Mouse (Mus musculus) cerebellum, adult 18-20 months (tissue): Measurements from ENCODE around the gene Zfr2.

ENCODE experiments used
- DNase-seq, 2 experiments: peaks; one replicate each; pipeline ENCODE4 v3.0.0; 2021

Gene Zfr2

DNA sequence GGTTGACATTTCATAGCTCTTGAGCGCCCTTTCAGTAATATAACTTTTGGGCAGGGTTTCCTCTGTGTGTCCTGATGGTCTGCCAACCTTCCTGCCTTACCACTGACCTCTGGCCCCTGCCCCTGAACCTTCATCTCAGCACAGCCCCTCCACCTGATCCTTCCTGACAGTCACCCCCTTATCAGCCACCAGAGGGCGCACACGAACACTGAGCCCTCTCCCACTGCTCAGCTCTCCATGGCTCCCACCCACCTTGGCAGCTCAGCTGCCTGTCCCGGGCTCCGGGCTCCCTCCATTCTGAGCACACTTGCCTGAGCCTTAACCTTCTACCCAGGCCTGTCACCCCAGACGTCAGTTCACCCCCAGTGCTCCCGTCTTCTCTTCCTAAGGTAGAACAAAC, 56.3 kb downstream of the Zfr2 start:
- peak; percentile 78 to 80 for DNase-seq

DNA sequence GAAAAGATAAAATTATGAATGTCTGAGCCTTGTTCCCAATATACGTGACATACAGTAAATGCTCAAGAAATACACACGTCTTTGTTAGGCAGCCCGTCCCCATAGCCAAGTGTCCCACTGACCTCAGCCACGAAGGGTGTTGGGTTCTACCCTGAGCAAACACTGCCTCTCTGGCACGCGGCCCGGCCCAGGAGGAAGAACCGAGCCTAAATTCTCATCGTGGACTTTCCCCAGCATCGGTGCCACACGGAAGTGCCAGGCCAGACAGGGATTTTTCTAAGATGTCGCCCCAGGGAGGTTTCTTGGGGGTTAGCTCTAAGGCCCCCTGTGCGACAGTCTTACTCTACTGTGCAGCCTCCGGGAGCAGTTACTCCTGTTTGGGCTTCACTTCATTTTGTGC, 56.9 kb downstream of the Zfr2 start:
- DNase-seq, result no peak

DNA sequence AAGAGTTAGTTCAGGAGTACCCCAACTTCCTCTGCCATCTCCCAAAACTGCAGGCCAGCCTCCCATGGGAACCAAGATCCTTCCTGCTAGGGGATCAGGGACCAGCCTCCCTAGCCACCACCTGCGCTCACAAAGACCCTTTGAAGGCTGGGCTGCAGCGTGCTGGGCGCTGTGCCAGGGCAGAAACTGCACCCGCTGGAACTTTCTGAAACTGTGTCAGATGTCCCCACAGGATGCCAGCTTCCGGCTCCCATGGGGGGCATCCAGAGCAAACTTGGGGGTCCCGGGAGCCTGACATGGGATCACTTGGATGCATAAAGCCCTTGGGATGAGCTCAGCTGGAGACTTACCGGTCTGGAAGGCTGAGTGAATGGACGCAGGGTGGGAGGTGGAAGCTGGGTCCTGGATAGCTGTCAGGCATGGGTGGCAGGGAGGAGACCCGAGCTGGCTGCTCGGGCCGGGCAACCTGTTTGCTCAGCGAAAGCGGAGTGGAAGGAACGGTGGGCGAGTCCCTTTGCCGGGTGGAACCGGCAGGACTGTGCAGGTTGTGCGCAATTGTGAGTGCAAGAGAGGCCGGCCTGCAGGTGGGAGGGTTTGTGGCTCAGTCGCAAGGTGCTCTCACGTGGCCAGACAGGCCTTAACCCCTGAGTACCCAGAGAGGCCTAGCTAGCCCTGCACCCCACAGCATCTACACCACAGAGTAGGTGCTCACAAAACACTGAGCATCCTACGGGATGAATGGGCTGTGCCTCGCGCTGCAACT, 57.9 kb downstream of the Zfr2 start:
- no peak for DNase-seq

DNA sequence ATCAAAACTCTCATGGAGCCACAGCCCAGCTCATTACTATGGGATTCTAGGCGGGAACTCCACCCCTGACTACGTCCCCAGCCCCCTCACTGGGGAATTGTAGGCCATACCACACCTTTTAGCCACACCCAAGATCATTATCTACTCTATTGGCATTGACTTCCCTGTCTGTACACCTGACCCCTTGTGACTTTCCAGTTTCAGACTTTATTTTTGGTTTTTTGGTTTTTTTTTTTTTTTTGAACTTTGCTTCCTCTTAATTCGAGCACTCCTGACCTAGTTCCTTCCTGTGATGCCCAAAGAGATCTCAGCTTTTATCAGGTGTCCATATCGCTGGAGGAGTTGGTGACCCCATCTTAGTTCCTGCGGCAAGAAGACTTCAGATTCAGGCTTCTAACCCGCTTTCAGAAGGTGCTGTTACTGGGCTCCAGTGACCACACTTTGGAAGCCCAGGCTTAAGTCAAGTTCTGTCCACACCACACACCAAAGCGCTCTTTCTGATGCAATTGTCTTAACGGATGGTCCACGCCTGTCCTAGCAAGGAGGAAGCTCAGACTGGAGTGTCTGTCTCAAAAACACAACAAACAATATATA, 58.7 kb downstream of the Zfr2 start, which contains the start of gene Tjp3:
Tjp3 (minus strand) TSS at position 71 of the 594 bp plus-strand sequence.
- DNase-seq, result no peak

DNA sequence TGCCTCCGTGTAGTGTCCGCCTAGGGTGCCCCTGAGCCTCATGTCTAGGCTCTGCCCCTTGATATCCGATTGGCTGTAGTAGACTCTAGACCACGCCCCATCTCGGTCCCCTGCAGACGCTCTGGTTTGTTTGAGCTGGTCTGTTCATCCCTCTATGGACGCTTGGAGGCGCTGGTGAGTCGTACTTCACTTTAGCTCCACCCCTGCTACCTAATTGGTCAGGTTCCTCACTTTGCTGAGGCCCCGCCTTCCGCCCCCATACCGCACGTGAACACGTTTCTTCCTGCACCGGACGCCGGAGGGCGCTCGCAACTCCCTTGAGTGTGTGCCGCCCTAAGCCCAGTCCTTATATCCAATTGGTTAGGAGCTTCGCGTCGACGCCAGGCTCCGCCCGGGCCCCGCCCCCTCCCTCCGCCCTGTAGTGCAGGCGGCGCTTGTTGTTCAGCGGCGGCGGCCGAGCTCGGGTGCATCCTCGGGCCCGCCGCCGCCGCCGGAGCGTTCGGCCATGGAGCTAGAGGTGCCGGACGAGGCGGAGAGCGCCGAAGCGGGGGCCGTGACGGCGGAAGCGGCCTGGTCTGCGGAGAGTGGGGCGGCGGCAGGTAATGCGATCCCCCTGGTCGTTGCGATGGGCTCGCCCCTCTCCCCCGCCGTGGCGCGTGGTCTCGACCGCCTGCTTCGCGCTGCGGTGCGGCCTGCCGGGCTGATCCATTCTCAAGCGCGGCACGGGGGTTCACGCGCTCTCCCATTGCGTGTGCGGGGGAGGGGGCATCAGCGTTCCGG, 59.8 kb downstream of the Zfr2 start, which contains the start of gene Pip5k1c:
Pip5k1c (plus strand) TSS at position 410 of the 780 bp plus-strand sequence.
- peak; percentile 99 to 100 for DNase-seq

DNA sequence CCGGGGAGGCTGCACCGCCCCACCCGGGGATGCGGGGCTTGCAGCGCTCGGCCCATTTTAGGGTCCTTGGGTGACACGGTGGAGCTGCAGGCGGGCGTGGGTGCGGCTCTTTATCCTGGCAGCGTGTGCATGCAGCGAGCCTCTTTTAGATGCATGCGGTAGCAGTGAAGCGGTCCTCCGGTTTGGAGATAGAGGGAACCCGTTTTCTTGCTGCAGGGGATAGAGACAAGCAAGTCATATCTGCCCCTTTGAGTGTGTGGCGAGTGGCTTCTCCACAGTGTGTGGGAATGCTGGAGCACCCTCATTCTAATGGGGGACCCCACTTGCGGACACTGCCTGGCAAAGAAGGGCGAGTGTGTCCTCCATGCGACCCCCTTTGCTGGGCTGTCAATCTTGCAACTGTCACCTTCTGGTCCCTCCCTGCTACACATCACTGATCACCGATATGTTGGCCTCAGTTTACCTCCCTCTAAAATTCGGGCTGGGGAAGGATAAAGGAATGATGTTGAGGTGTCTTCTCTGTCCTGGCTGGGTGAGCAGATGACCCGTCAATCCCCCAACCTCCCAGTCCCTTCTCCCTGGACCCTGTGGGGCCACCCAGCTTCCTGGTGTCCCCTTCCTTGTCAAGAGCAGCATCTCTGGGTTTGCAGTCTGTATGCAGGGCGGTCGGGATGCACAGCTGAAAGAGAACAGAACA, 60.5 kb downstream of the Zfr2 start:
- DNase-seq, result no peak

DNA sequence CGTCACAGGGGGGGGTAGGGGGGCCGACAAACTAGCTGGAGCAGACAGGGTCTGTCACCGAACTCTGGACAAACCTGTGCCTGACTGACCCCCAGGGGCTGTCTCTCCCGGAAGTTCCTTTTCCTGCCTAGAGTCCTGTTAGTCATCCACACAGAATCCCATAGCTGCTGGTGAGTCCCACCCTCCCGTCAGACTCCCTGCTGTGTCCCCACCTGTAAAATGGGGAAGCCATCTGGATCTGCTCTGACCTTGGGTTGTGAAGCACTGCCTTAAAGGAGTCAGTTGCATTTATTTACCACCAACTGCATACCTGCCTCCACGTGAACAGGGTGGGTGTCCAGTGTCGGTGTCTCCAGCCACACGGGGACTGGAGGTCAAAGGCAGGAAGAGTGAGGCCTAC, 61.5 kb downstream of the Zfr2 start:
- peak; percentile 86 to 88 for DNase-seq

DNA sequence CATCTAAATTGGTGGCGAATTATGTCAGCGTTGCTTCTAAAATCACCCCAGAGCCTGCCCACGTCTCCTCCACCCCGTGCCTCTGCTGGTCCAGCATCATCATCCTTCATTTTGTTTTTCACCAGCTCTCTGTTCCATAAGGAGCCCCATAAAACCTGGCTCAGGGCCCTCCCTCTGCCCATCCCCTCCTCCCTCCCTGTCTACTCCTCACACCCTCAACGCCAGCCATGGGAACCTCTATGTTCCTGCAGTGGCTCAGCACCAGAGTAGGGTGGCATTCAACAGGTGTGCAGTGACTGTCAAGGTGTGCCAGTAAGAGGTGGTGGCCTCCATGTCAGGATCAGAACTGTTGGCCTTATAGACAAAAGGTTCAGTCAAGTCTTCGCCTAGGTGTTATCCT, 62.2 kb downstream of the Zfr2 start:
- DNase-seq, result peak; percentile 52 to 54

DNA sequence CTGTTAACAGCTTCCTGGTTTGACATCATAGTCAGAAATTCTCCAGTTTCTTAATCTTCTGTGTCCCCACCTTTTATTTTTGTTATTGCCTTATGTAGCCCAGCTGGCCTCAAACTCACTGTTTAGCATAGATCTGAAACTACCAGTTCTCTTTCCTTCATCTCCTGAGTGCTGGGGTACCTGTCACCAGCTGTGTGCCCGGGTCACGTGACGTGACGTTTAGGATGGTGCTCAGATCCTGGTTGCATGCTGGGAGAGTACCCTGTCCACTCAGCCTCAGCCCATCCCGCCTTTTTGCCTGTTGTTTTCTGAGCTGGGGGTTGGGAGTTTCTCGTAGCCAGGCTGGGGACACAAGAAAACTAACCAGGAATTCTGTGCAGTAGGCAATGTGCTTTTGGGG, 64.3 kb downstream of the Zfr2 start:
- no peak for DNase-seq

DNA sequence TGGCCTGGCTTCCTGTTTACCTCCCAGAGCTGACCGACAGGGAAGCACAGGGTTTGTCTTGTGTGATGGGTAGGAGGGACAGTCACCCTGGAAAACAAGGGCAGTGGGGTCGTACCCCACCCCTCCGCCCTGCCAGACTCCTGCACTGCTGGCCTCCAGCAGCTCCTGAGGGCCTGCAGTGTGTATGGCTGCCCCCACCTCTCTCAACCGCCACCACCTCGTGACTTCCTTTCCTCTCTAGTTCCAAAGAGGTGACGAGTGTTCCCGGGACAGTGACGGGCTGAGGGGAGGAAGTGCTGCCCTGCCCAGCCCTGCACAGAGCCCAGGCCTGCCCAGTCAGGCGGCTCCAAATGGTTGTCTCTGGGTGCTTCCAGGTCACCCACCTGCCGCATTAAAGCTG, 64.9 kb downstream of the Zfr2 start:
- DNase-seq, result peak; percentile 38

DNA sequence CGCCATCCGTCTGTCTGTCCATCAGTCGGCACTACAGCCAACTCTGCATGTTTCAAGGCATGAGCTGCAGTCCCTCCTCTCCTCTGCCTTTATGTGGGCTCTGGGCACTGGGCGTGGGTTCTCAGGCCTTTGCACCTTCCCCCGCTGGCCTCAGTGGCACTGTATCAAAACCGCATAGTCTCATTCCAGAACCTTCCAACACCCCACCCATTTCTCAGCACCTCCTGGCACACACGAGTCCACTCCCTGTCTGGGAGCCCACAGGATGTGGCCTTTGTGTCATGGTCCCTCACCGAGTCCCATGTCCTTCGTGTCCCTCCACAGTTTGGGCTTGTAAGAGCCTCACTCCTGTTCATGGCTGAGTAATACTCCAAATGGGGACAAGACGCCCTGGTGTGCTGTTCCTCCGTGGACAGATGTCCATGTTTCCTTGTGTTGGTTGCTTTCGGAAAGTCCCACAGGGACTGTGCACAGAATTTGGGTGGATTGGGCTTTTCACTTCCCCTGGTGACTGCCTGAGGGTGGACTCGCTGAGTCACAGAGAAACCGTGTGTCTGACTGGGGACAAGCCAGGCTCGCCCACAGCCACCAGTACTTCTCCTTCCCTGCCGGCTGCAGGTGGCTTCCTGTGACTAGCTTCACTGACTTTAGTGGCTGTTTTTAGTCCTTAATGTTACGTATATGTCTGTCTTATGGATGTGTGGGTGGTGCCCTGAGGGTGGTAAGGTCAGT, 65.6 kb downstream of the Zfr2 start:
- DNase-seq, result peak in 1 of 2 experiments; percentile 32

DNA sequence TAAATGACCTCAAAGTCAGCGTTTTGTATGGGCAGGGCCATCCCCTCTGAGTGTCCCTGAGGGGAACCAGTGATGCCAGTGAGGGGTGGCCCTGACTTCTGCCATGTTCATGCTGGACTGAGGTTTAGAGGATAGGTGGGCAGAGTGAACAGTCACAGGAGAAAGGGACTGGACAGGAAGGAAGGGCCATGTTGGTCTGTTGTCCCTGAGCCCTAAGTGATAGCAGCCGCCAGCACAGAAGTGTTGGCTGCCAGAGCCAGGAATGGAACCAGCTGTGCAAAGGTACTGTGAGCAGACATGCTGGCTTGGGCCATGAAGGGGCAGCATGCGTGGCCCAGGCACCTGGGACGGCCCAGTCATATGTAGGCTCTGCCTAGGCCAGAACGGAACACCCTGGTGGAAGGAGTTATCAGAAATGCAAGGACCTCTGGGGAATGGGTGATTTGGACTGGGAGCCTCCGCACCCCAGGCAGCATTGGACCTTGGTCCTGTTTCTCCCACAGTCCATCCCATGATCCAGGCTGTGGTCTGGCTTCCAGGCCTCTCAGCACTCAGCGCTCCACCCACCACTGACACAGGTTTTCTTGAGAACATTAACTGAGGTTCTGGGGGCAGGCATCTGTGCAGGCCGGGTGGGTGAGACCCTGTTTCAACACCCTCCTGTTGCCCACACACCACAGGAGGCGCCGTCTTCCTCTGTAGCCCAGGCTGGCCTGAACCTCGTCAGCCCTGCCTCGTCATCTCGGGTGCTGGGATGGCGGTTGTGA, 66.8 kb downstream of the Zfr2 start:
- peak in 1 of 2 experiments; percentile 41 for DNase-seq

DNA sequence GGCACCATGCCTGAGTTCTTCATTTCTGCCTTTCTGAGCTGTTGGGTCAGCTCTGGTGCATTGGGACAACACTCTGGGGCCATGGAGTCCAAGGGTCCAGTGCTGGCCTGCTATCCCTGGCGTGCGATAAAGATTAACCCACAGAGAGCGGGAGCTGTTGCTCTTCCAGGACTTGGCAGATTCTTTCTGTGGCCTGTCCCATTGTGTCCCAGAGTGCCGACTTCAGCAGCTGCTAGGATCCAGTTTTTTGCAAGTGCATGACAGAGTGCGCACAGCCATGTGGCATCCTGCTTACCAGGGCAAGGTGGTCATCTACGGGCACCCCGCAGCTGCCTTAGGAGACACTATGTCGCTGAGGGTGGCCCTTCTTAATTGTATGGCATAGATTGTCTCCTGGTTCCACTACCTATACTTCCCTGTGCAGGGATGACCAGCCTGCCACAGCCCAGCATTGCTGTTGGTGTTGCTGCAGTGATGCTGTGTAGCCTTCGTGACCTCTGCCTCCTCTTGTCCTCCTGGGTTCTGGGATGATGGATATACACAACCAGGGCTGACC, 67.5 kb downstream of the Zfr2 start:
- DNase-seq, result peak in 1 of 2 experiments; percentile 36

DNA sequence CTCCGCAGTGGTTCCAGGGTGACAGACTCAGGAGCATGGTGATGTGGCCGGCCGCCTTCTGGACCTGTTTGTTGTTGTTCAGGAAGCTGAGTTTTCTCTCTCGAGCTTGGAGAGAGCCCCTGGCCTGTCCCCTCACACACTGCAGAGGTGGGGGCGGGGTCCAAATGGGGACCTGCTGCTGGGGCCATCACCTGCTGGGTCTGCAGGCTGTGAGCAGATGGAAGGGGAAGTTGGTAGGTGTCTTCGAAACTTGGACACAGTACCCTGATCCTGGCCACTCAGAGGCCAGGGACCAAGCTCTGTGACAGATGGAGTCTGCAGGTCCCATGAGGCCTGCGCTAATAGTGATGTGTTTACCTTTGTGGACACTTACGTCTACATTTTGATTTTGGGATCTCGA, 68.4 kb downstream of the Zfr2 start:
- DNase-seq, result peak; percentile 79 to 83
